Mouse (Mus musculus): ENCODE data around the gene Sh3bp4. TPM values are rescaled to one million over a fixed set of nuclear protein-coding genes. Genes with fewer than 3 reads are reported as not detected.

Gene Sh3bp4
- polyA plus RNA-seq, 1 experiment from 2014 or later, result 25.9 TPM

GRCm38 (mm10) chr1:89088748-89089288, 18.6 kb downstream of the Sh3bp4 start:
- Histone ChIP-seq H3K27me3 (ENCODE audit: low read depth, poor library complexity, severe bottlenecking) (no peaks in the 10 kb centered on the region), H3K9me3 (replicated peaks) (no peaks in the 10 kb centered on the region), H3K36me3 (peaks cover 9% of the 10 kb centered on the region), H3K4me1 (peaks cover 78% of the 10 kb centered on the region), H3K4me3 (no peak overlapping the region), H3K27ac (no peak overlapping the region)
- 81% methylated on average over 3 of the region's 3 CpGs for WGBS
- no peak for DNase-seq (ENCODE audit: low spot score)

DNA sequence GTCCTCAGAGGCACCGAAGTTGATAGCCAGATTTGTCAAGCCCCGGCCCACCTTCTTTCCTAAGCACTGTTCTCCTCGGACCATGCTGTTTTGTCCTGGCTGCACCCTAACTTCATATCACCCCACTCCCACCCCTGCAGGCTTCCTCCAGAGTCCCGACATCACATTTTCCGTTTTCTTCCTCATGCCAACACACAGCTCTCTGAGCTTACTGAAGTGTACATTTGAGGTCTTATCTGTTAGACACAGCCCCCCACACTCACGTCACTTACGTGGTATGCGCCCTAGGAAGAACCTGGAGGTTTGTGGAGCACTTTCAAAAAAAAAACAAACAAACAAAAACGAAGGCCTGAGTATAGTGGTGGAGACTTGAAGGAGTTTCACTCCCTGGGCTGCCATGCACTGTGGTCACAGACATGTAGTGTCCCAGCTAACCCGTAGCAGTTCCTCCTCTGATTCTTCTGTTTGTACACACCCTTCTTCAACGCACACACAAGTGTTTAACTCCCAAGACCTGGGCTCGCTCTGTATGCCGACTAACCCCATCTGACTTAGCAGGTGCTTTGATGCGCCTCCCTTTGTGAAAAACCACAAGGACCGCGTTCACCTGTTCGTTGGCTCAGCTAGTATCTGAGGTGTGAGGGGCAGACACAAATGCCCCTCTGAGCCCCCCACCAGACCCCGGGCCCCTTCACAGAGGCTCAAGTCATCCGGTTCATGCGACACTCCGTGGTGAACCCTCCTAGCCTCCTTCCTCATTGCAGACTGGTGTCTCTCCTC, 19.8 kb downstream of the Sh3bp4 start:
- WGBS, result 86% methylated on average over 21 of the region's 21 CpGs
- Histone ChIP-seq H3K36me3 (peaks cover 3% of the 10 kb centered on the region), H3K9me3 (replicated peaks) (no peaks in the 10 kb centered on the region), H3K4me1 (peaks cover 87% of the 10 kb centered on the region), H3K4me3 (no peak overlapping the region), H3K27me3 (ENCODE audit: low read depth, poor library complexity, severe bottlenecking) (0 out of 2 replicates have a peak, but pooled peaks cover 5% of the 10 kb centered on the region), H3K27ac (no peak overlapping the region; the same call in 1 of the 2 replicates)
- no peak for DNase-seq (ENCODE audit: low spot score)

DNA sequence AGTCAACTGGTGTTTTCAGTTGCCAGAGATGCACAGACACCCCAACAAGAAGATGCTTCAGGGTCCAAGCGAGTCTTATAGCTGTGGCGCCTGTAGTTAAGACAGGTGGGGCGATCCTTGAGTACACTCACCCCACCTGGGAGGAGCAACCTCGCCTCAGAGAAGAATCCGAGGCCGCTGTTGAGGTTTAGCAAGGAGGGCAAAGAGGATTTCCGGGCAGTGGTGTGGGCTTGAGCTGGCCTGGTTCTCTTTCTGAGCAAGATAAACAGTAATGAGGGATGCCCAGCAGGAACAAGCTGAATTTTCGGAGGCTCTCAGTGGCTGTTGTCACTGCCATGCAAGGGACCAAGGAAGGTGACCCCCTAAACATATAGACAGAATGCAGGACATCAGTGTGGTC, 20.5 kb downstream of the Sh3bp4 start:
- H3K27ac ChIP-seq, result no peak overlapping the region
- H3K9me3 ChIP-seq (replicated peaks), result no peaks in the 10 kb centered on the region
- no peaks in the 10 kb centered on the region for H3K36me3 ChIP-seq
- peaks cover 89% of the 10 kb centered on the region for H3K4me1 ChIP-seq
- H3K27me3 ChIP-seq (ENCODE audit: low read depth, poor library complexity, severe bottlenecking), result peaks cover 11% of the 10 kb centered on the region
- no peak overlapping the region for H3K4me3 ChIP-seq
- DNase-seq (ENCODE audit: low spot score), result no peak
- WGBS, result 82% methylated on average over 8 of the region's 8 CpGs

DNA sequence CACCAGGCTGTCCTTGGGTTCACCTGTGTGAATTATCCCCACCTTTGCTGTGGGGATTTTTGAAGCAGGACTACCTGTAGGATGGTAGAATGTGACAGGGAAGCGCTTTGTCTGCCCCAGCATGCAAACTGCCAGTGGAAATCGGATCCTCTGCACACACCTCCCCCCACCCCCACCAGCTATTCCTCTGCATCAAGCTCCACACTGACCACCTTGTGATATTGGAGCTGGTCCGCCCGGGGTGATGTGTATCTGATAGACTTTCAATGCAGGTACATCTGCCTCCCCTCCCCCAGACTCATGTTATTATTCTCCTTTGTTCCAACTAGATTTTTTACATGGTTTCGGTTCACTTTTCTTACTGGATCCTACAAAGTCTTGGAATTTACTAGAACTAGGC, 21.8 kb downstream of the Sh3bp4 start:
- no peak for DNase-seq (ENCODE audit: low spot score)
- Histone ChIP-seq H3K4me1 (peaks cover 85% of the 10 kb centered on the region), H3K9me3 (replicated peaks) (no peaks in the 10 kb centered on the region), H3K36me3 (no peaks in the 10 kb centered on the region), H3K27ac (peak overlapping the region; percentile 84), H3K4me3 (no peak overlapping the region), H3K27me3 (ENCODE audit: low read depth, poor library complexity, severe bottlenecking) (peaks cover 18% of the 10 kb centered on the region)
- WGBS, result 56% methylated on average over 5 of the region's 5 CpGs

DNA sequence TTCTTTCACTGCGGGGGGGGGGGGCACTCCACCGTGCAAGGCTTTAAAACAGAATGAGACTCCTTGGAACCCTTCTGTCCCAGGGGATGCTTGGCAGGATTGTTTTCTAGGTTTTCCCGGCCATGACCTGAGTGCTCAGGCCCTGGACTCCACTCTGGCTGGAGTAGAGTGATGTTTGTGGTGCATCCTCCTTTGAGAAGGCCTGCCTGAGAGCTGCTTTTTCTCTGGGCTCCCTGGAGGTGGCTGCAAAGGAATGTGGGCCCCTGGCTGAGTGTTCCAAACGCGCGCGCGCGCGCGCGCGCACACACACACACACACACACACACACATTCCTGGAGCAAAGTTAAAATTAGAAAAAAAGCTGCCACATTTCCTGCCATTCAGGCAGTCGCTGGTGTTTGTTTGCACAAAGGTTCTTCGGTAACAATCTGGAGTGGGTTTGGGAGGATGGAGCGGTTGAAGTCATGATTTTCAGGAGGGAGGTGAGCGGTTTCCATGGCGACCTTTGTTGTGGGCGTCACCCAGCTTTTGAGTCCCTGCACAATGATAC, 22.3 kb downstream of the Sh3bp4 start:
- DNase-seq (ENCODE audit: low spot score), result peak; percentile 74
- H3K4me3 ChIP-seq, result peak overlapping the region; percentile 24; the same call in 1 of the 2 replicates
- H3K27ac ChIP-seq, result peak overlapping the region; percentile 84
- peaks cover 18% of the 10 kb centered on the region for H3K27me3 ChIP-seq (ENCODE audit: low read depth, poor library complexity, severe bottlenecking)
- peaks cover 80% of the 10 kb centered on the region for H3K4me1 ChIP-seq
- H3K36me3 ChIP-seq, result no peaks in the 10 kb centered on the region
- H3K9me3 ChIP-seq (replicated peaks), result no peaks in the 10 kb centered on the region
- 20% methylated on average over 19 of the region's 19 CpGs for WGBS

DNA sequence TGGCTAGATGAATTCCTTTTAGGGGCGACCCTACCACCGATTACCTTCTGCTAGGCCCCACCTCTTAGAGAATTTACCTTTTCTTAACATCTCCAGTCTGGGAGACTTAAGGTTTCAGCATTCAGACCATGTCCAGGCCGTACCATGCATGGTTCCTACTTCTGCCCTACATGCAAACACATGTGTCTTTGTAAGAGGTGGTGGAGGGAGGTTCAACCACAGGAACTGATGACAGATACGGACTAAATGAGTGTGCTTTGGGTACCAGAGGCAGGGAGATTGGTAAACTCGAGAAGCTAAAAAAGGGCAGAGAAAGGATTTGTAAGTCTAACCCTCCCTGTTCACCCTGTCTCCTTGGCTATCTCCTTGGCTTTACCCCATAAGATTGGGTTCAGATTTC, 23.5 kb downstream of the Sh3bp4 start:
- 0 out of 2 replicates have a peak overlapping the region, but pooled peaks have one; percentile 84 for H3K27ac ChIP-seq
- no peaks in the 10 kb centered on the region for H3K36me3 ChIP-seq
- H3K9me3 ChIP-seq (replicated peaks), result no peaks in the 10 kb centered on the region
- H3K4me3 ChIP-seq, result no peak overlapping the region
- 83% methylated on average over 5 of the region's 5 CpGs for WGBS
- H3K4me1 ChIP-seq, result peaks cover 68% of the 10 kb centered on the region
- DNase-seq (ENCODE audit: low spot score), result no peak
- peaks cover 18% of the 10 kb centered on the region for H3K27me3 ChIP-seq (ENCODE audit: low read depth, poor library complexity, severe bottlenecking)

DNA sequence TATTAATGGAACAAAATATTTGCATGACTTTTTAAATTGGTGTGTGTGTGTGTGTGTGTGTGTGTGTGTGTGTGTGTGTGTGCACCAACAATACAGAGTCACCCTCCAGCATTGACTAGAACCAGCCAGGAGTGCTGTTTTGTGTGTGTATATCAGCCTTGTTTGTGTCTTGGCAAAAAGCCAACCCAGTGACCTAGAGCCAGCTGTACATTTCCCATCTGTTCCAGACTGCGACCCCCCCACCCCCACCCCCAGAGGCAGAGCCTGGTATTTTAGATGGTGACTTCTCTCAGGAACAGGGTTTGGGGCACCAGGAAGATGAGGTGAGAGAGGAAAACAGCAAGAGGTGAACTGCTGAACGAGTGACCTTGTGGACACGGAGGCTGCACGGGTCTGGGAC, 24.2 kb downstream of the Sh3bp4 start:
- H3K36me3 ChIP-seq, result no peaks in the 10 kb centered on the region
- peak overlapping the region; percentile 19; the same call in 1 of the 2 replicates for H3K27ac ChIP-seq
- DNase-seq (ENCODE audit: low spot score), result no peak
- WGBS, result 67% methylated on average over 4 of the region's 4 CpGs
- peaks cover 62% of the 10 kb centered on the region for H3K4me1 ChIP-seq
- no peaks in the 10 kb centered on the region for H3K9me3 ChIP-seq (replicated peaks)
- peaks cover 18% of the 10 kb centered on the region for H3K27me3 ChIP-seq (ENCODE audit: low read depth, poor library complexity, severe bottlenecking)
- H3K4me3 ChIP-seq, result no peak overlapping the region

DNA sequence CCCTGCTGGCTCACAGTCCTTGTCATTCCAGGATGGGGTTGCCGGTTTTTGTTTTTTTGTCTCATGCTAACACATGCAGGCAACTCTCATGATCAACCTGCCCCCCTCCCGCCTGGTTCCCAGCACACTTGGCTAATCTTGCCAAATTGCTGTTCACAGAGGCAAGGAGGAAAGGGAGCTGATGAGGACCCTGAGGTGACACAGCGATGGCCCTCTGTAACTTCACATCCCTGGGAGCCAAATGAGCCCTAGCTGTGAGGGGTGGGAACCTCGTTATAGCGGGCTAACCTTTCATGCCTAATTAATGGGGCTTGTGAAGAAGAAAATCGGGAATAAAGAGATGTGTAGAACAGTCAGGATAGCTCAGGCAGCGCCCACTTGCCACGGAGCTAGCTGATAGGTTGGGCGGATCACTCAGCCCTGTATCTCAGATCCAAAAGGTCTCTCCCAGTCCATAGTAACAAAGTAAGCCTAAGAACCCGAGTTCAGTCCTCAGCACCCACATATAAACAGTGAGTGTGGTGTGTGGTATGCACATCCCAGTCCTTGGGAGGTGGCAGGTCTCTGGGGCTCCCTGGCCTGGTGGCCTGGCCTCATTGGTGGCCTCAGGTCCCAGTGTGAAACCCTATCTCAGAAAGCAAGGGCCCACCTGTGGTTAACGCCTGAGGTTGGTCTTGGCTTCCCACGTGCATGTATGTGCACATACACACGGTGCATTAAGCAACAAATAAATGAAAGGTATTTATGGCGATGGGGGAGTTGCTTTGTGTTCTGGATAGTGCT, 25.6 kb downstream of the Sh3bp4 start:
- no peak for DNase-seq (ENCODE audit: low spot score)
- Histone ChIP-seq H3K4me3 (peak overlapping the region; percentile 25; the same call in 1 of the 2 replicates), H3K4me1 (peaks cover 52% of the 10 kb centered on the region), H3K9me3 (replicated peaks) (no peaks in the 10 kb centered on the region), H3K27ac (no peak overlapping the region), H3K27me3 (ENCODE audit: low read depth, poor library complexity, severe bottlenecking) (peaks cover 18% of the 10 kb centered on the region), H3K36me3 (no peaks in the 10 kb centered on the region)
- WGBS, result 17% methylated on average over 14 of the region's 14 CpGs

DNA sequence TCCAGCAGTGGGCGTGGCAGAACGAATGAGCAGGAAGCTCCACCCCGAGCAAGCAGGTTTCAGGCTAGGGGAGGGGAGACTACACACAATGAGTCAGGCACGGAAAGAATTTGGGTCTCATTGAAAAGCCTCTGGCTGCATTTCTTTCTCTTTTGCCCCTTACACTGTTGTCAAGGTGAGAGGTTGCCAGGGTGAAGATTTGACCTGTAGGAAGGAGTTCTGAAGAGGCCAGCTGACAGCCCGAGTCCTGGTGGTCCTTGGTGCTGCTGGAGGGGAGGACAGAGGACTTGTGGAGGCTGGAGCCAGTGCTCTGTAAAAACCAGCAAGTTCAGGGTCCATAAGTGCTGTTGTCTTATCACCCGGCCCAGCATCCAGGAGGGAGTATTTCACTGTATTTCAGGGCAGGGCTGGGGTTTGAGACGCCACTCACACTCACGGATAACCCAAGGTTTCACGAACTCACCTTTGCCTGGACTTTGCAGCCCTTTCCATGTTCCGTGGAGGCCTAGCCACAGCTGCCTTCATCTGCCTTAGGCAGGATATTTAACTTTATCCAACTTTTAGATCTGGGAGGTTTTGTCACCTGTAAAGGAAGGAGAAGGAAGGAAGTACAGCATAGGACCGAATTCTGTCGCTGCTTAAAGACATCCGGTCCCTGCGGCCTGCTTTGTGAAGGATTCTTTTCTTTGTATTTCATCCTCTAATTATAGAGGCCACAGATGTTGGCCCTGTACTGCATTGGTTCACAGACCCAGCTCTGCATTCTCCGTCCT, 32.2 kb downstream of the Sh3bp4 start:
- no peak for DNase-seq (ENCODE audit: low spot score)
- no peaks in the 10 kb centered on the region for H3K9me3 ChIP-seq (replicated peaks)
- peak overlapping the region; percentile 72 for H3K27ac ChIP-seq
- 50% methylated on average over 15 of the region's 15 CpGs for WGBS
- H3K4me1 ChIP-seq, result peaks cover 49% of the 10 kb centered on the region
- peaks cover 6% of the 10 kb centered on the region; the same call in 1 of the 2 replicates for H3K36me3 ChIP-seq
- no peak overlapping the region for H3K4me3 ChIP-seq
- no peaks in the 10 kb centered on the region for H3K27me3 ChIP-seq (ENCODE audit: low read depth, poor library complexity, severe bottlenecking)

DNA sequence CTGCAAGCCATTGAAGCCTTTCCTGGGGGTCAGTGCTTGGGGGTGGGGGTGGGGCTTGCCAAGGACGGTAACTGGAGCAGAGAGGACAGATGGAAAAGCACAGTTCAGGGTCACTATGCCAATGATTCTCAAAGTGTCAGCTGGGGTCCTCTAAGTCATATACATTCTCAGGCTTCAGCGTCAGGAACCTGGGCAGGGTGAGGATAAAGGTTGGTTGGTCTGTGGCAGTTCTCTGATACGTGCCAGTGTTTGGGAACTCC, 32.7 kb downstream of the Sh3bp4 start:
- Histone ChIP-seq H3K27ac (peak overlapping the region; percentile 72), H3K4me3 (no peak overlapping the region), H3K9me3 (replicated peaks) (no peaks in the 10 kb centered on the region), H3K27me3 (ENCODE audit: low read depth, poor library complexity, severe bottlenecking) (no peaks in the 10 kb centered on the region), H3K4me1 (peaks cover 54% of the 10 kb centered on the region), H3K36me3 (peaks cover 6% of the 10 kb centered on the region; the same call in 1 of the 2 replicates)
- DNase-seq (ENCODE audit: low spot score), result no peak
- WGBS, result 44% methylated on average over 3 of the region's 3 CpGs

DNA sequence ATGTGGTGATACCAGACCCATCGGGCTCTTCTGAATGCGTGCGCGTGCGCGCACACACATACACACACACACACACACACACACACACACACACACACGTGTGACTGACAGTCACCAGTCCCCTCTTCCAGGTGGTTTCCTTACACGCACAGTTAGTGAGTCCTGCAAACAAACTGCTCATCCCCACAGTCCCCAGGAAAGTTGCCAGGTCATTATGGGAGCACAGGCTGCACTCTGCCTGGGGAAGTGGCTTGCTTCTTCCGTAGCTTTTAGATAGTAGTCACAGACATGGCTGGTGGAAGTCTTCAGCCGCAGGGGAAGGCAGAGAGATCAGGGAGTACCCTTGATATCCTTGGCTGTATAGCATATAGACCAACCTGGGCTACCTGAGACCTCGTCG, 33.3 kb downstream of the Sh3bp4 start:
- Histone ChIP-seq H3K36me3 (peaks cover 6% of the 10 kb centered on the region; the same call in 1 of the 2 replicates), H3K27ac (peak overlapping the region; percentile 72; the same call in 1 of the 2 replicates), H3K4me1 (peaks cover 60% of the 10 kb centered on the region), H3K27me3 (ENCODE audit: low read depth, poor library complexity, severe bottlenecking) (no peaks in the 10 kb centered on the region), H3K4me3 (no peak overlapping the region), H3K9me3 (replicated peaks) (no peaks in the 10 kb centered on the region)
- WGBS, result 85% methylated on average over 12 of the region's 12 CpGs
- DNase-seq (ENCODE audit: low spot score), result no peak

GRCm38 (mm10) chr1:89104066-89104765, 34.0 kb downstream of the Sh3bp4 start:
- H3K27me3 ChIP-seq (ENCODE audit: low read depth, poor library complexity, severe bottlenecking), result no peaks in the 10 kb centered on the region
- H3K36me3 ChIP-seq, result peaks cover 6% of the 10 kb centered on the region; the same call in 1 of the 2 replicates
- no peak overlapping the region for H3K4me3 ChIP-seq
- H3K4me1 ChIP-seq, result peaks cover 67% of the 10 kb centered on the region
- H3K27ac ChIP-seq, result peak overlapping the region; percentile 72
- no peaks in the 10 kb centered on the region for H3K9me3 ChIP-seq (replicated peaks)
- 85% methylated on average over 13 of the region's 13 CpGs for WGBS
- no peak for DNase-seq (ENCODE audit: low spot score)

Data from limb, embryonic 10.5 days (tissue).